Mouse (Mus musculus) urinary bladder, postnatal 10 days (tissue): Measurements from ENCODE around the gene Rnd2.
A peak's percentile ranks its signal among the peaks of the same experiment; 100 is the strongest.
"Not testable (repeated sequence)": the region's sequence is repeated elsewhere in the genome, so short reads cannot be mapped to it uniquely, and the experiment has no call there.

Experiments used
- DNase-seq: peaks from one replicate; pipeline ENCODE4 v3.0.0; 2022; ENCODE audit warnings: low spot score

Gene Rnd2

DNA sequence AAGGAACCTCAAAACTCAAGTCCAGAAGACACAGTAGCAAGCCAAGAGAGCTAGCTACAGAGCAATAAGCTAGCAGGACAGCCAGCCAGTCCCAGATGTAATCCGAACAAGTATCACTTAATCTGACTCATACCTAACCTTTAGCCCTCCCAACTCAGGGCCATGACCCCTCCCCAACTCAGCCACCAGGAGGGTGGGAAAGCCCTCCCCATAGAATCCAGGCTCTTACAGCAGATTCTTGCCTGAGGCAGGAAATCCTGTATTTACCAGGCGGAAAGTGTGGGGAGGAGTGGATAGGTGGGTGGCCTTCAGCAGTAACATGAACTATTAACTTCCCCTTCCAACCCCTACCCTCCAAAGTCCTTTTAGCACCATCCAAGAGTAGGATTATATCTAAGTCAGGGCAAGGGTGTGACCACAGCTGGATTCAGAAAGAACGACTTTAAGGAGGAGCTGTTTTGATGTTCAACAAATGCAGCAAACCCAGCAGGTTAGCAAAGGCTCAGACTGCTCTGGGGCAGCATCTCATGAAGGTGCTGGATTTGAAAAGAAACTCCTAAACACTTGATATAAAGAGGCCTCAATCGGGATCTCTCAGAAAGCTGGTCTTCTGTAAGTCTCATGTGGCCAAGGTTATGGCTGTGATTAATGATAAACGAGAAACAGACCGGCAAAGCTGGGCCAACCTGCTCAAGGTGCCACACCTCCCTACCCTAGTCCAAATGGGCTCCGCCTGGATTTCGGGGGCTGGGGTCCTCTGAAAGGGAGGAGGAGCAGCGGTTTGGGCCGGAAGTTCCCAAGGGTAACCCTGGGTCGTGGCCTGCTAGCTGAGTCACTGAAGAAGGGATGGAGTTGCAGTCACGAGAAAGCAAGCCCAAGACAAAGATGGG is at the start of gene Rnd2:
Rnd2 (plus strand) TSS at position 789 of the 890 bp plus-strand sequence.
- no peak for DNase-seq

DNA sequence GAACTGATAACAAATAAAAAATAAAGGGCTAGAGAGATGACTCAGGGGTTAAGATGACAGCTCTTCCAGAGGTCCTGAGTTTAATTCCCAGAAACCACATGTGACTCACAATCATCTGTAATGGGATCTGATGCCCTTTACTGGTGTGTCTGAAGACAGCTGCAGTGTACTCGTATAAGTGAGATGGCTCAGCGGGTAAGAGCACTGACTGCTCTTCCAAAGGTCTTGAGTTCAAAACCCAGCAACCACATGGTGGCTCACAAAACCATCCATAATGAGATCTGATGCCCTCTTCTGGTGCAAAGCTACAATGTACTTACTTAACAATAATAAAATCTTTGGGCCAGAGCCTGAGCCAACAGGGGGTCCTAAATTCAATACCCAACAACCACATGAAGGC is 49.5 kb upstream of the Rnd2 start:
- DNase-seq = no peak

GRCm38 (mm10) chr11:101416433-101417100 is 48.2 kb upstream of the Rnd2 start:
- no peak for DNase-seq

GRCm38 (mm10) chr11:101417101-101417855 is 47.5 kb upstream of the Rnd2 start, which contains the start of gene Aarsd1:
Aarsd1 (minus strand) TSS chr11:101417615.
- DNase-seq = peak; percentile 70

DNA sequence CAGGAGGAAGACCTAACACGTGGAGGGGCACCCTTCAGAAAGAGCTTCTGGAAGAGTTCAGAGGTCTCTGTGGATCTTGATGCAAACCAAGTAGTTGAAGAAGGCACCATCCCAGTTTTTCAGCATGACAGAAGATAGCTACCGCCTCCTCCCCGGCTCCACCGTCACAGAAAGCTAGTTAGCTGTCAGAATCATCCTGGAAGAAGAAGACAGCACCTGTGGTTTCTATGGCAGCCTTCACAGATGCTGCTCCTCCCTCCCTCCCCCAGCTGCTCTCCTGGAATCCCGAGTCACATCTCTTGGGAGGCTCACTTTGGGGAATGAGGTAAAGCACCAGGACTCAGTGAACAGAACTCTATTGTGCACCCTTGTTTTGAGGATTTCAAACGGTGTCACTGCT is 45.8 kb upstream of the Rnd2 start:
- no peak for DNase-seq

DNA sequence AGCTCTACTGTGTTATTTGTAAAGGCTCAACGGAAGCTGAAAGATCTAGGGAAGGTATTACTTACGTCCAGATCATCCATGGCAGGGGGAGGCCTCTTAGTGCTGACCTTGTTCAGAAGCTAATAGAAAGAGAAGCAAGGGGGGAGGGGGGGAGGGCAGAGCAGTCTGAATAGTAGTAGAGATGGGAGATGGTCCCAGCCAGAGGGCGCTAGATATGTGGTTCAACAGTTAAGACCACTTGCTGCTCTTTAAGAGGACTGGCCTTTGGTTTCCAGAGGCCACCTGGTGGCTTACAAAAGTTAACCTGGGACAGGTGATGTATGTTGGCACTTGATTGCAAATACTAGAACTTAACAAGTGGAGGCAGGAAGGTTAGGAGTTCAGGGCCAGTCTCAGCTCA is 45.2 kb upstream of the Rnd2 start:
- DNase-seq = no peak

DNA sequence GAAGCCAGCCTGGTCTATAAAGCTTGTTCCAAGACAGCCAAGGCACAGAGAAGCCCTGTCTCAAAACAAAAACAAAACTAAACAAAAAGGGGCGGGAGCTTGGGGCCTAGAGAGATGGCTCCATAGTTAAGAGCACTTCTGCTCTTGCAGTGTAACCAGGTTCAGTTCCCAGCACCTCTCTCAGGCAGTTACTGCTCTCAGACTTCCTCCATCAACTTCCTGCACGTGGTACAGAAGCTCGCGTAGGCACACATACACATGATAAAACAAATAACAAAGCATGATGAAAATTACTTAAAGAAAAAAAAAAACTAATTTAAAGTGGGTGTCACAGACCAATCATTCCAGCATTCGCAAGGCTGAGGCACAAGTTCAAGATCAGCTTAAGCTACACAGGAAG is 44.7 kb upstream of the Rnd2 start:
- no peak for DNase-seq

DNA sequence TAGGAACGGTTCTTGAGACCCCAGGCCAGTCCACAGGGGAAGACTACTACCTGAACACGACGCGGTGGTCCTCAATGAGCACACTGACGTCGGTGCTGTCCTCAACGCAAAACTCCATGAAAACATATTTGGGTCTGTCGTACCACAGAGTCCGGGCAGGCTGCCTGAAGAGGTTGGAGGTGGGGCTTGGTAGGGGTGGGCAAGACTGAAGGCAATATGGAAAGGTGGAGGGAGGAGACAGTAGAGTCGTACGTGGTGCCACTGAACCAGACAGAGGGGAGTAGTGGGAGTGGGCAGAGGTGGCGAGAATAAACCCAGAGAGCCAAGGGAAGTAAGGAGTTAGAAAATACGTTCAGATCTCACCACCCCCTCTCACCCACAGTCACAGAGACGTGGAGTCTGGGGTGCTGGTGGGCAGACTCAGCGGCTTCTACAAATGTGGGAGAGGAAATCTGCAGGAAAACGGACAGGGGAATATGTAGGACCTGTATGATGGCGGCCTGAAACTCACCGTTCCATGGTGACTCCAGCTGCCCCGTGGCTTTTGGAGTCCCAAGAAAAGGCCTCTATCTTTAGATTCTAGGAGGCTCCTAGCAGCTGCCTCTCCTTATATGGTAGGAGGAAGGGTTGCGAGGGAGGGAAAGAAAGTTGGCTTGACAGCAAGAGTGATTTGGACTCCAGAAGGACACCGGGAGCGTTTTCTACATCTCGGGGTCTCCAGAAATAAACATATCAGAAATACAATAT is 40.5 kb upstream of the Rnd2 start, which contains the start of gene Gm27029:
Gm27029 (minus strand) TSS at position 692 of the 747 bp plus-strand sequence.
- no peak for DNase-seq

DNA sequence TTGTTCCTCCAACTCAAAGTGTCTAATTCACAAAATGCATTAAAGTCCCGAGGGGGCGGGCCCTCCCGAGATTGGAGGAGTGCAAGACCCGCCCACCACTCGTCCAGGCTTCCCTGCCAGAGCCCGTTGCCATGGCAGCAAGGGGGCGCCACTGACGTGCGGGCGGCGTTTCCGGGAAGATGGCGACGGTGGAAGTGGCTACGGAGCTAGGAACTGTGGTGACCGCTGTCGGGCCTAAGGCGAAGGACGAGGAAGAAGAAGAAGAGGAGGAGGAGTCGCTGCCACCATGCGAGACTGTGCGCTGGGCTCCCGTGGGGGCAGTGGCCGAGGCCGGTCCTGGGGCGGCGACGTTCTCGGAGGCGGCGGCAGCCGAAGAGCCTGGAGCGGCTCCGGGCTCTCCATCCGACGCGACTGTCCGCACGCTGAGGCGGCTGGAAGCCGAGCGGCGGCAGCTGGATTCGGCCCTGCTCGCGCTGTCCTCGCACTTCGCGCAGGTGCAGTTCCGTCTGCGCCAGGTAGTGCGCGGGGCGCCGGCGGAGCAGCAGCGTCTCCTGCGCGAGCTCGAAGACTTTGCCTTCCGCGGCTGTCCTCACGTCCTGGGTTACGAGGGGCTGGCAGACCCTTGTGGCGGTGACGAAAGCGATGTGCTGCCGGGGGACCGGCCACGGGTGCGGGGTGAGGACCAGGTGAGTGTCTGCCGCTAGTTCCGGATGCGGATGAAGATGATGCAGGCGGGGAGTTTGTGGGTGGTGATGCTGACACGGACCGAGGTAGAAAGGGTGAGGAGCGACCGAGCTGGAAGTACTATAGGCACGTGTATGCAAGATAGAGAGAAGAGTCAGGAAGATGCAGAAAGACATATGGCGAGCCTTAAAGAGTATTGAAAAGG is 39.6 kb upstream of the Rnd2 start, which contains the start of the genes Rundc1 and Ptges3l:
Rundc1 (plus strand) TSS at position 161 of the 889 bp plus-strand sequence.
Ptges3l (minus strand) TSS at position 409 of the 889 bp plus-strand sequence.
- DNase-seq = peak; percentile 98

- no peak for DNase-seq
Measured at GRCm38 (mm10) chr11:101426165-101426564, 38.6 kb upstream of the Rnd2 start.

DNA sequence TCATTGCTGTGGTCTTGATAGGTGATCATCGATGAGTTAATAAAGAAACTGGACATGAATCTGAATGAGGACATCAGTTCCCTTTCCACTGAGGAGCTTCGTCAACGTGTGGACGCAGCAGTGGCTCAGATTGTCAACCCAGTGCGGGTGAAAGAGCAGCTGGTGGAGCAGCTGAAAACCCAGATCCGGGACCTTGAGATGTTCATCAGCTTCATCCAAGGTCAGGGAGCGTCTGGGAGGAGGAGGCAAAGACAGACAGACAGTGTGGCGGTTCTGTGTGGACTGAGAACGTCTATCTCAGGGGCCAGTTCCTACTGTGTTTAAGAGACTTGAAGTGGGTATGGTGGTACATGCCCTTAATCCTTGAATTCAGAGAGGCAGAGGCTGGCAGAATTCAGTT is 33.5 kb upstream of the Rnd2 start:
- no peak for DNase-seq

- DNase-seq = no peak
Measured at GRCm38 (mm10) chr11:101433396-101433795, 31.4 kb upstream of the Rnd2 start.

- DNase-seq = no peak
Measured at GRCm38 (mm10) chr11:101435831-101436230, 29.0 kb upstream of the Rnd2 start.

- DNase-seq = no peak
Measured at GRCm38 (mm10) chr11:101436916-101437315, 27.9 kb upstream of the Rnd2 start.

DNA sequence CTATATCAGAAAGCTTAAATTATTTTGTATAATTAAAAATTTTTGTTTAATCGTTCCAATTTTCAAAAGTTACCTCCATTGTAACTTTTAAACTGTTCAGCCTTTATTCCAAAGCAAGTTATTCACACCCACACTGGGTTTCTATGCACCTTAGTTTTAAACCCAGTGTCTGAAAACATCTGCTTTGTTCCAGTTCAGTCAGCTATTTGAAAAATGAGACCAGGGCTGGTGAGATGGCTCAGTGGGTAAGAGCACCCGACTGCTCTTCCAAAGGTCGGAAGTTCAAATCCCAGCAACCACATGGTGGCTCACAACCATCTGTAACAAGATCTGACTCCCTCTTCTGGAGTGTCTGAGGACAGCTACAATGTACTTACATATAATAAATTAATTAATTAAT is 26.8 kb upstream of the Rnd2 start:
- not testable (repeated sequence) for DNase-seq

DNA sequence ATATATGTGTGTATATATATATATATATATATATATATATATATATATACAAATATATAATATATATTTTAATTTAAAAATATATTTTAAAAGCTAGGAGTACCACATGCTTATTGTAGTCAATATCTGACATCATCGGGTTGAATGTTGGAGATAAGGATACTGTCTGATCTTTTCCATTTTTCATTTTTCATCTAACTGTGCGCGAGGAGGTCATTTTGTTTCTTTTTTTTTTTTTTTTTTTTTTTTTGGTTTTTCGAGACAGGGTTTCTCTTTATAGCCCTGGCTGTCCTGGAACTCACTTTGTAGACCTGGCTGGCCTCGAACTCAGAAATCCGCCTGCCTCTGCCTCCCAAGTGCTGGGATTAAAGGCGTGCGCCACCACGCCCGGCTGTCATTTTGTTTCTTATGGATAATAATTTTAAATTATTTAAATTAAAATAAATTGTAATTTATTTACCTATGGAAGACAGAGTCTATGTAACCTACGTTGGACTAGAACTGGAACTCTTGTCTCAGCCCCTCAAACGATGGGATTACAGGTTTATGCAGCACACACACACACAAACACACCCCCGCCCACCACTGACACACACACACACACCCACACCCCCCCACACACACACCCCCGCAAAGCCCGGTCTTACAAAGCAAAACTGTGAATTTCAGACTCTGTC is 23.2 kb upstream of the Rnd2 start:
- DNase-seq = not testable (repeated sequence)

DNA sequence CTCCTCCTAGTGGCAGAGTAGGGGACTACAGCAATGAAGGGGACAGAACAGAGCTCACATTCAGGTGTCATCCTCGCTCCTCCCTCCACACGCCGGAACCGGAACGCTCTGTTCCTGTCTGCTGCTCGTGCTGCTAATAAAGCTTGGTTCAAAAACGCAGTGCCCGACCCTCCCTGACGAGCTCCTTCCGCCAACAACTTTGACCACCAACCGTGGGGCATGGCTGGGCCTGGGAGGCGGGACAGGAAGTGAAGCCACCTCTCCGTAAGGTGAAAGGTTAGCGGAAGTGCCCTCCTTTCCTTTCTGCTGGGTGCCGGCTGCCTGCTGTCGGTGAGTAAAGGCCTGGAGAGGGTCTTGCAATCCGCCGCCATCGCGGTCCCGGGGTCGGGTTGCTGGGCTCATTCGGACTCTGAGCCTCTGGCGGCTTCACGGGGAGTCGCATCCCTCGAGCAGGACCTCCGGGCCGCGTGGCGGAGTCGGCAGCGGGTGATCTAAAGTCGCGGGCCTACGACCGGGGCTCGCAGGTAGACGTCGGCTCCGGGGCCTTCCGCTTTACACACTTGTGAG is 22.6 kb upstream of the Rnd2 start, which contains the start of gene Rpl27:
Rpl27 (plus strand) TSS at position 172 of the 567 bp plus-strand sequence.
- DNase-seq = peak; percentile 88

- DNase-seq = no peak
Measured at GRCm38 (mm10) chr11:101442760-101443159, 22.0 kb upstream of the Rnd2 start.

DNA sequence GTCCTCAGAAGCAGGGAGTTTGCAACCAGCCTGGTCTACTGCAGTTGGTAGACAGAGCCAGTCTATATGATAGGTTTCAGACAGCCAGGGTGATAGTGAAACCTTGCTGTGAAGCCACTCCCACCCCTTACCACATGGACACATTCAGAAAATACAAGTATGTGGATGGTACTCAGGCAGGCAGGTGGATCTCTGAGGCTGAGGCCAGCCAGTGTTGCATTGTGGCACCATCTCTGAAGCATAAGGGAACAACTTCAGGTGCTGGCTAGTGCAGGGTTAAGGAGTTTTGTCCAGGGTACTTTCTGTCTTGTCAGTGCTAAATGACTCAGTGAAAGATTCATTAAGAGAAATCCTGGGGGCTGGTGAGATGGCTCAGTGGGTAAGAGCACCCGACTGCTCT is 18.5 kb upstream of the Rnd2 start:
- DNase-seq = no peak
